Mouse (Mus musculus) G1E (cell line): ENCODE measurements around the gene 1700003F12Rik. TPM values are rescaled to one million over a fixed set of nuclear protein-coding genes. Genes with fewer than 3 reads are reported as not detected.
A peak's percentile ranks its signal among the peaks of the same experiment; 100 is the strongest.

Source experiments
- ATAC-seq: 2 replicates; pipeline ENCODE4 v1.8.0; 2016; ENCODE audit warnings: mild to moderate bottlenecking; ENCODE audit not compliant: insufficient number of reproducible peaks, poor library complexity, low FRiP score, severe bottlenecking; ENCODE audit errors: extremely low read depth
- DNase-seq: peaks from one replicate; pipeline ENCODE4 v3.0.0; 2012; ENCODE audit warnings: low spot score
- H3K27me3 ChIP-seq: 2 replicates; pipeline ENCODE4 v1.6.1; 2012; ENCODE audit warnings: mild to moderate bottlenecking, low read length, inconsistent platforms; ENCODE audit not compliant: insufficient read depth
- H3K36me3 ChIP-seq: replicated peaks from 2 replicates; pipeline ENCODE3; 2012; ENCODE audit warnings: mild to moderate bottlenecking, inconsistent platforms
- H3K4me1 ChIP-seq: 2 replicates; pipeline ENCODE4 v1.6.1; 2012; ENCODE audit warnings: low read depth, low read length, inconsistent platforms, mixed read lengths; ENCODE audit not compliant: insufficient read depth
- H3K4me3 ChIP-seq: 2 replicates; pipeline ENCODE4 v1.5.1; 2012; ENCODE audit warnings: low read depth, mild to moderate bottlenecking, inconsistent platforms, low read length, moderate library complexity, mixed read lengths
- H3K9me3 ChIP-seq: replicated peaks from 2 replicates; pipeline ENCODE4 v1.6.1; 2012; ENCODE audit warnings: inconsistent platforms
- CTCF ChIP-seq: IDR thresholded peaks from 2 replicates; pipeline ENCODE4 v1.5.1; 2012; ENCODE audit warnings: low read depth, low read length, inconsistent platforms, mixed read lengths
- GATA1 ChIP-seq: IDR thresholded peaks from 2 replicates; pipeline ENCODE4 v1.6.1; 2012; ENCODE audit warnings: borderline replicate concordance, low read length, inconsistent platforms, mixed read lengths
- GATA2 ChIP-seq: IDR thresholded peaks from 2 replicates; pipeline ENCODE4 v1.6.1; 2012; ENCODE audit warnings: low read depth, low read length, inconsistent platforms, borderline replicate concordance
- POLR2AphosphoS5 ChIP-seq: IDR thresholded peaks from 2 replicates; pipeline ENCODE4 v1.6.1; 2012; ENCODE audit warnings: low read depth, low read length, inconsistent platforms; ENCODE audit not compliant: insufficient replicate concordance
- TAL1 ChIP-seq: conservative IDR thresholded peaks from 2 replicates; pipeline ENCODE4 v1.6.1; 2012; ENCODE audit warnings: low read depth, low read length, inconsistent platforms, mixed read lengths
- polyA plus RNA-seq: library from polyadenylated mRNA; stranded (reverse); fragments of >175 nt; gene quantifications from 2 replicates; pipeline ENCODE4 v1.2.3, GENCODE M21; 2012
- total RNA-seq, 2 experiments: library from RNA; stranded (forward) in 1 of 2; stranded (reverse) in 1 of 2; fragments of 200-1000 nt in 1 of 2; fragments of >200 nt in 1 of 2; fragmentation: Nextera tagmentation in 1 of 2; gene quantifications; 2 replicates each; pipeline ENCODE4 v1.2.3; 2014 to 2017

Gene 1700003F12Rik
- total and polyA plus RNA-seq, 3 experiments, result not detected

DNA sequence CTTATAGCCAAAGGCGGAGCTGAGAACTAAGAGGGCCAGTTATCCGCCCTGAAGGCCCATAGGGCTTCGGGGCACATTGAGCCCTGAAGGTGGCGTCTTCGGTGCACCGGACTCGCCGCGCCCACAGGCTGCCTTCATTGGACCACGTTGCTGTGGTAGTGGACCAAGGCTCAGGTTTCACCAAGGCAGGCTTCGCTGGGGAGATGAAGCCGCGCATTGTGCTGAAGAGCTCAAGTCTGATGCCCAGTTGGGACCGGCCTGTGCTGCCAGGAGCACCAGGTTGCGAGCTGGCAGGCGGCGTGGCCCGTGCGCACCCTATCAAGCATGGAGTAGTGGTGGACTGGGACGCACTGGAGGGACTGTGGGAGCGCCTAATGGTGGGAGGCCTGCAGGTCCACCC, 5.0 kb downstream of the 1700003F12Rik start:
- peak overlapping the region; percentile 11; the same call in 1 of the 2 replicates for H3K4me3 ChIP-seq
- peaks cover 26% of the 10 kb centered on the region for H3K4me1 ChIP-seq
- no peaks in the 10 kb centered on the region; the same call in 1 of the 2 replicates for H3K27me3 ChIP-seq
- ATAC-seq, result no peak
- no peak for DNase-seq
- H3K9me3 ChIP-seq, result peaks cover 9% of the 10 kb centered on the region
- peaks cover 90% of the 10 kb centered on the region for H3K36me3 ChIP-seq
- TF ChIP-seq CTCF (no peak), GATA2 (no peak), TAL1 (no peak), GATA1 (no peak), POLR2AphosphoS5 (no peak)

DNA sequence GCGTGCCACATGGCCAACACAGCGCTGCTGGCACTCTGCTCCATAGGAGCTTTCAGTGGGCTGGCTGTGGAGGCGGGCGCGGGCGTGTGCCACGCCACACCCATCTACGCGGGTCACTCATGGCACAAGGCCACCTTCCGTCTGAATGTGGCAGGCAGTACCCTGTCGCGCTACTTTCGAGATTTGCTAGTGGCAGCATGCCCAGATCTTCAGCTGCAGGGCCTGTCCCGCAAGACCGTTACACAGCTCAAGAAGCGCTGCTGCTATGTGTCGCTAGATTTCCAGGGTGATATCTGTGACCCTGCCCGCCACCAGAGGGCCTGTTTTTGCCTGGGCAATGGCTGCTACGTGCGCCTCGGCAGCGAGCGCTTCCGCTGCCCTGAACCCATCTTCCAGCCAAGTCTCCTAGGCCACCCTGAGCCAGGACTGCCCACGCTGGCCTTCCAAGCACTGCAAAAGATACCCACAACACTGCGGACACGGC, 5.6 kb downstream of the 1700003F12Rik start:
- Histone ChIP-seq H3K4me1 (peaks cover 31% of the 10 kb centered on the region), H3K9me3 (peaks cover 9% of the 10 kb centered on the region), H3K36me3 (peaks cover 90% of the 10 kb centered on the region), H3K4me3 (peak overlapping the region; percentile 11; the same call in 1 of the 2 replicates), H3K27me3 (no peaks in the 10 kb centered on the region; the same call in 1 of the 2 replicates)
- no peak for ATAC-seq
- no peak for DNase-seq
- TF ChIP-seq GATA2 (no peak), TAL1 (no peak), GATA1 (no peak), POLR2AphosphoS5 (no peak), CTCF (no peak)

DNA sequence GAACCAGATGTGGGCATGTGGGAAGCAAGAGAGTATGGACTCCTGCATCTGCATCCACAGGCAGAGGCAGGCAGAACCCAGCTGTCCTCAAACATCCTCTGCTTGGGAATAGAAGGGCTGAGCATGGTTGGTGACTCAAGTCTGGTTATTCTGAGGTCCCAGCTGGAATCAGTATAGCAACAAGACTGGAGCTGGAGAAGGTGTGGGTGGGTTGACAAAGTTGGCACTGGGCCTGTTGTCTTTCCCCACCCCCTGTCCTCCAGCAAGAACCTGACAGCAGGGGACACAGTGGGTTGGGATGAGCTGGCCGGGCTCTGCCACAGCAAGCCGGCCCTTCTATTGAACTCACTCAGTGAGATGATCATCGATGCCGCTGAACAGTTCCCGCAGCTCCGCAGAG, 8.3 kb downstream of the 1700003F12Rik start:
- TF ChIP-seq POLR2AphosphoS5 (no peak), TAL1 (no peak), CTCF (no peak), GATA2 (no peak), GATA1 (no peak)

GRCm38 (mm10) chr2:154557184-154557832, 10.4 kb downstream of the 1700003F12Rik start:
- TF ChIP-seq GATA2 (no peak), TAL1 (no peak)
- ATAC-seq (no peak), DNase-seq (no peak)
- Histone ChIP-seq H3K4me3 (peak overlapping the region; percentile 21; the same call in 1 of the 2 replicates), H3K9me3 (peaks cover 6% of the 10 kb centered on the region), H3K4me1 (peaks cover 63% of the 10 kb centered on the region), H3K36me3 (peaks cover 97% of the 10 kb centered on the region), H3K27me3 (no peaks in the 10 kb centered on the region; the same call in 1 of the 2 replicates)

More for the DNA sequence above, 8.3 kb downstream of the 1700003F12Rik start:
- Histone ChIP-seq H3K9me3 (peaks cover 6% of the 10 kb centered on the region), H3K27me3 (no peaks in the 10 kb centered on the region; the same call in 1 of the 2 replicates), H3K4me3 (no peak overlapping the region), H3K4me1 (peaks cover 51% of the 10 kb centered on the region), H3K36me3 (peaks cover 96% of the 10 kb centered on the region)
- DNase-seq, result no peak
- ATAC-seq, result no peak

- peaks cover 65% of the 10 kb centered on the region for H3K4me1 ChIP-seq
- DNase-seq, result peak; percentile 88
- H3K36me3 ChIP-seq, result peaks cover 97% of the 10 kb centered on the region
- peak; percentile 34; the same call in 1 of the 2 replicates for ATAC-seq
- TF ChIP-seq POLR2AphosphoS5 (peak; percentile 79; the same call in 1 of the 2 replicates), GATA1 (no peak)
- no peaks in the 10 kb centered on the region for H3K27me3 ChIP-seq
- H3K4me3 ChIP-seq, result peak within 1 kb of the TSS; percentile 72
- no peaks in the 10 kb centered on the region for H3K9me3 ChIP-seq
These were observed 11.6 kb downstream of the 1700003F12Rik start, which contains the start of gene Necab3 for GRCm38 (mm10) chr2:154558264-154559039. Gene Necab3 (minus strand): TSS chr2:154558890.

DNA sequence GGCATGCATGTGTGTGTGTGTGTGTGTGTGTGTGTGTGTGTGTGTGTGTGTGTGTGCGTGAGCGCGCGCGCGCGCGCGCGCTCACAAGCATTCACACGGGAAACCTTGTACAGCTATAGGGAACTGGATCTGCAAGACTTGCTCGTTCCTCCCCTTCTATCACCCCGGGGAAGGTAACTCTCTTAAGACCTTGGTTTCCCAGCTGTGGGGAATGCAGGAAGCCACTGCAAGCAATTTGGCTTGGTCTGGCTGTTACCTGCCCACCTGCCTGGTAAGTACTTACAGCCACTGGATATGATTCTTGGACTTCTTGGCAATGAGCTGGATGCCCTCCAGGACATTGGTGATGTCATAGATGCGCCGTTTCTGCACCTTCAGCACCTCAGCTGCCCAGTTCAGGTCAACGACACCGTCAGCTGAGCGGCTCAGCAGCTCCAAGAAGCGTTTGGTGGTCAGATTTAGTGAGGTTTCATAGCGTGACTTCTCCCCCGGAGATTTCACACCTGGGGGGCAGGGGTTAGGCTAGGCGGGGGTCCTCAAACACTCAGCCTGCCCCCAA, 16.8 kb downstream of the 1700003F12Rik start:
- H3K4me1 ChIP-seq, result peaks cover 81% of the 10 kb centered on the region
- no peak overlapping the region for H3K4me3 ChIP-seq
- TF ChIP-seq GATA1 (no peak), POLR2AphosphoS5 (no peak)
- H3K36me3 ChIP-seq, result peaks cover 95% of the 10 kb centered on the region
- ATAC-seq, result no peak
- no peaks in the 10 kb centered on the region for H3K9me3 ChIP-seq
- DNase-seq, result no peak
- no peaks in the 10 kb centered on the region for H3K27me3 ChIP-seq
